Mouse (Mus musculus) yolk sac, embryonic 10.5 days (tissue): ENCODE data around the gene Zfp626.
"Not testable (repeated sequence)": the region's sequence is repeated elsewhere in the genome, so short reads cannot be mapped to it uniquely, and the experiment has no call there.

Experiments used
- DNase-seq: peaks from one replicate; pipeline ENCODE4 v3.0.0-alpha.2; 2017; ENCODE audit warnings: low spot score

Zfp626 gene

DNA sequence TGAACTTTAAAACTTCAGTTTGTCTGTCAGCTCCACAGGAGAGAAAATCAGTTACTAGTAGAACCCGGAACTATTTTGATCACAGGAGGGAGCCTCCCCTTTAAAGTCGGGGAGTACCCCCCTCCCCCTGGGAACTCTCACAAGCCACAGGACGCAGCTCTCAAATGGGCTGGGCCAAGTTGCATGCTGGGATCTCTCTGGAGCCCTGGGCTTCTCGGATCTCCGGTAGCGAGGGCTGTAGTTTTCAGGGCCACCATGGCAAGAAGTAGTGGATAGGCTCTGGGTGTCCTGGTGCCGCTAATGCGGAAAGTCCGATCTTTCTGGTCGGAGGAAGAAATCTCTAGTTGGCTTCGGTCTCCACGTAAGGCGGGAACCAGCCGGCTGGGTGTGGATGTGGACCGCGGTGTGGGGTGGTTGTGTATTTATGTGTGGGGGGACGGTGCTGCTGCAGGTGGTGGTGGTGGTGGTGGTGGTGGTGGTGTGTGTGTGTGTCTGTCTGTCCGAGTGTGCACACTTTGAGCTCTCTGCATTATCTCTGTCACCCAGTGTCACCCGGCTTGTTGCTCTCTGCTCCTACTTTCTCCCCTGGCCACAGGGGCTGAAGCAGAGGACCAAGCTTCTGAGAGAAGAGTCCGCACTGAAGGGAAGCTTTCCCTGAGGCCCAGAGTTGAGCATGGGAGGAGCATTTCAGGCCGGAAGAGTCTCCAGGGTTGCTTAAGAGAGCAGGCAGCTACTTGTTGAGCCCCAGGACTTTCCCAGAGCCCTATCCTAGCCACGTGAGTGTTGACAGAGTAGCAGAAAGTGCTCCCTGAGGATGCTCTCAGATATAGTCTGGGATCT, 53.6 kb downstream of the Zfp626 start:
- DNase-seq: peak; percentile 66

DNA sequence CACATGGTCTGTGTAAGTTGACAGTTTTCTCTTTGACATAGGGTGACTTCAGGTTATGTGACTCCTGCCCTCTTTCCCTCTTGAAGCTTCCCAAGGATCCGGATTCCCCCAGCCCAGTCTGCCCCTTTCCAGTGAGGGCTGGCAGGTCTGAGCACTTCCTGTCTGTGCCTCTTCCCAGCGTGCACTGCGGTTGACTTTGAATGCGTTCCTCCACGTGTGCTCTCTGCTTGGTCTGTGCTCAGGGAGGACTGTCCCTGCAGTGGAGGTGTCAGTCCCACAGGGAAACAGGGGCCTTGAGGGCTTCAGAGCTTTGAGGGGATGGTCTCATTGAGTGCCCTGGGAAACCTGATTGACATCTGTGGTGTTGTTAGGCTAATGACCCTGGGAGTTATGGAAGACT, 55.6 kb downstream of the Zfp626 start:
- not testable (repeated sequence) for DNase-seq
